Mouse (Mus musculus): ENCODE data around the gene Olfr1442. TPM values are rescaled to one million over a fixed set of nuclear protein-coding genes. Genes with fewer than 3 reads are reported as not detected.
"Not testable (repeated sequence)": the region's sequence is repeated elsewhere in the genome, so short reads cannot be mapped to it uniquely, and the experiment has no call there.

The Olfr1442 gene
- polyA plus RNA-seq (2016; fragmentation: Nextera tagmentation; extraction: Ambion mirVana): not detected in 2 replicates

DNA sequence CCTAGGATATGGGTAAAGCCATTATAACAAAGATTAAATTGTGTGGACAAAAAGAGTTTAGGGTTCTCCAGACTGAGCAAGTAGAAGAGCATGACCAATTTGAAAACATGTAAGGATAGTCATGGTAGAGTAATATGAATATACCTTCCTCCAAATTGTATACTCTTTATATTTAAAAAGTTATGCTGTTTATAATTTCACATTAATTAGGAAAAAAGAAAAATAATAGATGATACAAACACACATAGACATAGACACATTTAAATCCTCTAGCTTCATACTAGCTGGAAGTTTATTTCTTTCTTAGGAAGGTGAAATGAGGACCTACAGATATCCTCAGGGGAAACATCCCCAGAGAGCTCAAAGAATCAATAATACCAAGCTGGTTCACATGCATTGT lies at the start of gene Olfr1442:
TSS of gene Olfr1442 (plus strand) at position 301 of the 400 bp plus-strand sequence.
- H3K9me3 ChIP-seq (replicated peaks): no peaks in the 10 kb centered on the region
- H3K4me1 ChIP-seq (replicated peaks): no peaks in the 10 kb centered on the region
- no peak within 1 kb of the TSS for H3K4me3 ChIP-seq
- ATAC-seq (ENCODE audit: insufficient number of reproducible peaks, low FRiP score): no peak
- no peaks in the 10 kb centered on the region for H3K36me3 ChIP-seq
- no peak within 1 kb of the TSS for H3K4me2 ChIP-seq
- no peaks in the 10 kb centered on the region for H3K27me3 ChIP-seq (replicated peaks)
- no peak within 1 kb of the TSS for H3K27ac ChIP-seq (ENCODE audit: poor library complexity, severe bottlenecking)
- H3K9ac ChIP-seq: no peak within 1 kb of the TSS

DNA sequence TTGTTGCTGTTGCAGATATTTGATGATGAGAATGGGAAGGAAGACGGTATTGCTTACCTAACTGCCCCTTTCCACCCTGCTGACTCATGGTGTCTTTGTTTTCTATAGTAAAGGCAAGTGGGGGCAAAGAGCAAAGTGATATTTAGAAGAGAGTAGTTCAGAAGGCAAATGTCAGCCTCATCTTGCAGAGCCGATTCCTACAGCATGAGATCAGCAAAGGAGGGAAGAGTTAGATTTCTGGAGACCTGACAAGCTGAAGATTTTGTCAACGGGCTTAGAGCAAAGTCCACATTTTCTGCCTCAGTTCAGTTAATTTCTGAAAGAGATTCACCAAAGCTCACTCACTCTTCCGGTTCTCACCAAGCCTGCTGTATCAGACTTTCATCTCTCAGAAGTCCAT lies 37.1 kb upstream of the Olfr1442 start, which contains the start of gene Glyat:
TSS of gene Glyat (plus strand) at position 133 of the 400 bp plus-strand sequence.
- Histone ChIP-seq H3K4me3 (no peak within 1 kb of the TSS), H3K27me3 (replicated peaks) (no peaks in the 10 kb centered on the region), H3K27ac (ENCODE audit: poor library complexity, severe bottlenecking) (no peak within 1 kb of the TSS), H3K4me2 (no peak within 1 kb of the TSS), H3K36me3 (no peaks in the 10 kb centered on the region), H3K9me3 (replicated peaks) (no peaks in the 10 kb centered on the region), H3K4me1 (replicated peaks) (no peaks in the 10 kb centered on the region), H3K9ac (no peak within 1 kb of the TSS)
- no peak for ATAC-seq (ENCODE audit: insufficient number of reproducible peaks, low FRiP score)
- 63% methylated on average over 4 of the region's 4 CpGs for WGBS

DNA sequence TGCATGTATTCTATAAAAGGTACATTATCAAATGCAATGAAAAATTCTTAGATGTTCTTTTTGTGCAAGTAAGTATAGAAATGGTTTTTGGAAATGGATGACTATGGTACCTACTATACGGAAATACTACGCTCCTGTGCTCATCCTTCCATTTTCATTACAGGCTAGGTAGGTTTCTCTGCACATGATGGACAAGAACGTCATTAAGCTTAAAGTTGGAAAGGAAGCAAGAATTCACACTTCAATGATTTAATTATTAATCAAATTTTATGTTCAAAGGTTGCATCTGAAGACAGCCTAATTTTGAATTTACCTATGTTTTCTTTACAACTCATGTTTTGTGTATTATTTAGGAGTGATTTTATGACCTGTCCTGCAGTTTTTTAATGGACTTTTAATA lies 36.0 kb upstream of the Olfr1442 start:
- H3K4me3 ChIP-seq: no peak overlapping the region
- no peak overlapping the region for H3K27ac ChIP-seq (ENCODE audit: poor library complexity, severe bottlenecking)
- no peaks in the 10 kb centered on the region for H3K4me1 ChIP-seq (replicated peaks)
- no peak overlapping the region for H3K9ac ChIP-seq
- 81% methylated on average over 3 of the region's 3 CpGs for WGBS
- no peak for ATAC-seq (ENCODE audit: insufficient number of reproducible peaks, low FRiP score)
- no peaks in the 10 kb centered on the region for H3K9me3 ChIP-seq (replicated peaks)
- no peaks in the 10 kb centered on the region for H3K36me3 ChIP-seq
- H3K27me3 ChIP-seq (replicated peaks): no peaks in the 10 kb centered on the region
- H3K4me2 ChIP-seq: no peak overlapping the region

DNA sequence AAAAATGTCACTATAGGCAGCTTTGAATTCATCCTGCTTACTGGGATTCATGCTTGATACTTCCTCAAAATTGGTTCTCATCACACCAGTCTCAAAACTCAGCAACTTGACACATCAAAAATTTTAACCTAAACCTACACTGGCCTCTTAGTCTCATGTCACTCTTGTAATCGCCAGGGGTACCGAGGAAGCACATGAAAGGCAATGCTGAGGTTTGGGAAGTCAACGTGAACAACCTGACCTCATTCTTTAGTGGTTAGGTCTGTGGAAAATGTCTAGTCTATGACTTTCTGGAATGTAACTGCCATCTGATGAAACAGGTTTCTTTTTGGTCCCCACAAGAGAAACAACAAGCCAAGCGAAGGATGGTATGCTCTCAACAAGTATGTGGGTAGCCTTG lies 35.3 kb upstream of the Olfr1442 start:
- H3K27ac ChIP-seq (ENCODE audit: poor library complexity, severe bottlenecking): no peak overlapping the region
- H3K4me2 ChIP-seq: no peak overlapping the region
- no peaks in the 10 kb centered on the region for H3K4me1 ChIP-seq (replicated peaks)
- no peaks in the 10 kb centered on the region for H3K36me3 ChIP-seq
- ATAC-seq (ENCODE audit: insufficient number of reproducible peaks, low FRiP score): no peak
- H3K9ac ChIP-seq: no peak overlapping the region
- 76% methylated on average over 4 of the region's 4 CpGs for WGBS
- no peak overlapping the region for H3K4me3 ChIP-seq
- H3K27me3 ChIP-seq (replicated peaks): no peaks in the 10 kb centered on the region
- H3K9me3 ChIP-seq (replicated peaks): no peaks in the 10 kb centered on the region

DNA sequence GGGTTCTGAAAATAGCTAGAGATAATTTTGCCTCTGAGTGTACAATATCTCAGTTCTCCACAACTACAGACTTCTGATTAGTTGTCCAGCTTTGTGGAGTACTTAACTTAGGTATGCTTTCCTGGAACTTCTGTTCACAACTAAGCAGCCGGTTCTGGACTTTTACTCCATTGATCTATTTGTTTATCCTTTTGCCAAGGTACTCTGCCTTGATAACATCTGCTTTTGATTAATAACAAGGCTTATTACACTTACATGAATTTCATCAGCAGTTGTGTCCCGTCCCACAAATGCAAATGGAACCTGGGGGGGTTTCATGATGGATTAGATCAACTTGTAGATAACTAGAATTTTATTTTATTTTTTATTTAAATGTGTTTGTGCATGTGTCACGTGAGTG lies 33.4 kb upstream of the Olfr1442 start:
- no peak overlapping the region for H3K9ac ChIP-seq
- no peaks in the 10 kb centered on the region for H3K27me3 ChIP-seq (replicated peaks)
- H3K4me1 ChIP-seq (replicated peaks): no peaks in the 10 kb centered on the region
- no peaks in the 10 kb centered on the region for H3K9me3 ChIP-seq (replicated peaks)
- H3K4me2 ChIP-seq: no peak overlapping the region
- H3K4me3 ChIP-seq: no peak overlapping the region
- H3K36me3 ChIP-seq: no peaks in the 10 kb centered on the region
- WGBS: 68% methylated on average over 3 of the region's 3 CpGs
- no peak for ATAC-seq (ENCODE audit: insufficient number of reproducible peaks, low FRiP score)
- no peak overlapping the region for H3K27ac ChIP-seq (ENCODE audit: poor library complexity, severe bottlenecking)

DNA sequence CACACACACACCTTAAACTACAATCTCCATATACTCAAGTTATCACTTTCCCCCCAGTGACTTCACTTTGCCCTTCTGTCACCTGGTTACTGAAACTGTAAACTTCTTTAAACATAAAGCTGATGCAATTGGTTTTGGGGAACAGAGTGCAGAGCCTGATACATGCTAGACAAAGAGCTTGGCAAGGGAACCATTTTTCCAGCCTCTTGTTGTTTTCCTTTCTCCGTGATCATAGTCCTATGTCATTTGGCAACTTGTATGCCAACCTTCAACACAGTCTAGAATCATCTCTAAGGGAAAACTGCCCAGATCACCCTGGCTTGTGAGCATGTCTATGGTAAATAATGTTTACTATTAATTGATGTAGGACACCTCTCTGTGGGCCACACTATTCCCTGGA lies 32.2 kb upstream of the Olfr1442 start:
- Histone ChIP-seq H3K4me3 (no peak overlapping the region), H3K36me3 (no peaks in the 10 kb centered on the region), H3K27ac (ENCODE audit: poor library complexity, severe bottlenecking) (no peak overlapping the region), H3K9me3 (replicated peaks) (no peaks in the 10 kb centered on the region), H3K4me1 (replicated peaks) (no peaks in the 10 kb centered on the region), H3K9ac (no peak overlapping the region), H3K4me2 (no peak overlapping the region), H3K27me3 (replicated peaks) (no peaks in the 10 kb centered on the region)
- 71% methylated on average over 1 of the region's 1 CpGs for WGBS
- no peak for ATAC-seq (ENCODE audit: insufficient number of reproducible peaks, low FRiP score)

DNA sequence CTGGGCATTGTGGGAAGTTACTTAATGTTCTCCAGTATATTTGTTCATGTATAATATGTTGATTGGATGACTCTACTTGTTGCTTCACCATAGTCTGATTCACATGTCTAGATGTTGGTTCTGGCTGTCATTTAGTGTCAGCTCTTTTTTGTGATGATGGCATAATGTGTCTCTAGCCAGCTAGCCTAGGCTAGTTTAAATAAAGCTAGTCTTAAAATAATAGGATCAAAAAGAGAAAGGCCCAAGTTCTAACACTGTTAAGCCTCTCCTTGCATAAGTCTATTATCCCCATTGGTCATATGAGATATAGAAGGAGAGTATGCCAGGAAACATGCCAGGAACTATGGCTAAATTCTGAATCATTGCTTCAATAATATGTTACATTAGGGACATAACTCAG lies 20.7 kb upstream of the Olfr1442 start:
- Histone ChIP-seq H3K4me2 (no peak overlapping the region), H3K9ac (no peak overlapping the region), H3K27ac (ENCODE audit: poor library complexity, severe bottlenecking) (no peak overlapping the region), H3K4me1 (replicated peaks) (no peaks in the 10 kb centered on the region), H3K27me3 (replicated peaks) (no peaks in the 10 kb centered on the region), H3K36me3 (no peaks in the 10 kb centered on the region), H3K4me3 (no peak overlapping the region), H3K9me3 (replicated peaks) (no peaks in the 10 kb centered on the region)
- no peak for ATAC-seq (ENCODE audit: insufficient number of reproducible peaks, low FRiP score)

DNA sequence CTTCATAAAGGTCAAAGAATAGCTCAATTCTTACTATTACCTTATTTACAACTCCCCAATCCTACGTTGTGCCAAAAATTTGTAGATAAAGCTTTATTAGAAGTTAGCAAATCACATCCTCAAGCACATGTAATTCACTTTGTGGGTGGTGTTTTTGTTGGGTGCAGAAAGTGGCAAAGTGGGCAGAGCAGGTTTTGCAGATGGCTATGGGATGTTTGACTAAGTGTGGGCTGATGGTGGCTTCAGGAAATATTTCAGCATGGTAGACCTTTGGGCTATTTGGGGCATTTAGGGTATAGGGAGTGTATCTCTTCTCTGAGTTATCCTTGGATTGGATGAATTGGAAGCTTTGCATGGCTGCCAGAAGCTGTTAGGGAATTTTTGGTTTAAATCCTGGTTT lies 4.1 kb upstream of the Olfr1442 start:
- peaks cover 10% of the 10 kb centered on the region for H3K9me3 ChIP-seq (replicated peaks)
- H3K4me2 ChIP-seq: no peak overlapping the region
- WGBS: 55% methylated on average over 1 of the region's 1 CpGs
- no peak for ATAC-seq (ENCODE audit: insufficient number of reproducible peaks, low FRiP score)
- H3K4me1 ChIP-seq (replicated peaks): no peaks in the 10 kb centered on the region
- no peaks in the 10 kb centered on the region for H3K36me3 ChIP-seq
- no peak overlapping the region for H3K27ac ChIP-seq (ENCODE audit: poor library complexity, severe bottlenecking)
- no peak overlapping the region for H3K9ac ChIP-seq
- no peak overlapping the region for H3K4me3 ChIP-seq
- no peaks in the 10 kb centered on the region for H3K27me3 ChIP-seq (replicated peaks)

DNA sequence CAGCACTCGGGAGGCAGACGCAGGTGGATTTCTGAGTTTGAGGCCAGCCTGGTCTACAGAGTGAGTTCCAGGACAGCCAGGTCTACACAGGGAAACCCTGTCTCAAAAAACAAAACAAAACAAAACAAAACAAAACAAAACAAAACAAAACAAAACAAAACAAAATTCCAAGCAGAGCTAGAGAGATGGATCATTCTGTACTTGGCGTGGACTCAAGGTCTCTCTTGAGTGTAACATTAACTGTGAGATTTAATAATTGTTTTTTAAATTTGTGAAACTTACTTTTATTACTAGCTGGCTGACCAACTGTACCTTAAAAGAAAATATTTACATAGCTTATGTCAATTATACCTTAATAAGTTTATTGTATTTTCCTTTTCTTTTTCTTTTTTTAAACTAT lies 1.6 kb upstream of the Olfr1442 start:
- H3K36me3 ChIP-seq; H3K4me3 ChIP-seq; H3K9ac ChIP-seq; H3K27me3 ChIP-seq (replicated peaks); H3K9me3 ChIP-seq (replicated peaks); ATAC-seq (ENCODE audit: insufficient number of reproducible peaks, low FRiP score); H3K4me2 ChIP-seq; H3K27ac ChIP-seq (ENCODE audit: poor library complexity, severe bottlenecking); H3K4me1 ChIP-seq (replicated peaks): not testable (repeated sequence)
- WGBS: 81% methylated on average over 3 of the region's 3 CpGs

DNA sequence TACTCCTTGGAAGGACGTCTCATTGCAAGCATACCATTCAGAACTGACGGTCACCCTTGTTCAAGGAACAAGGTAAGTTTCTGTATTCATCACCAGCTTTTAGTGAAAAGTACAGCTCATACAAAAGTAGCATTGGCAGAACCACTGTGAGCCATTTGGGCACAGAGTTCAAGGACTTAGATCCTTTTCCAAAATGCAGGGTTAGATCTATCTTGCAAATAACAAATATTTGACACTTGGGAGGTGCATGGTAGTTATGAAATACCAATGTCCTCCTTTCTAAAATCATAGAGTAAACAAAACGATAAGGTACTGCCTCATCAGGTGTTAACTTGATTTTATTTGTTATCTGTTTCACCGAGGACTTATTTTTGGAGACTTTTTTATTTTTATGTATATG lies 812 bp downstream of the Olfr1442 start:
- H3K4me1 ChIP-seq (replicated peaks): no peaks in the 10 kb centered on the region
- H3K4me2 ChIP-seq: no peak overlapping the region
- H3K36me3 ChIP-seq: no peaks in the 10 kb centered on the region
- H3K9ac ChIP-seq: no peak overlapping the region
- H3K4me3 ChIP-seq: no peak overlapping the region
- H3K9me3 ChIP-seq (replicated peaks): no peaks in the 10 kb centered on the region
- no peaks in the 10 kb centered on the region for H3K27me3 ChIP-seq (replicated peaks)
- ATAC-seq (ENCODE audit: insufficient number of reproducible peaks, low FRiP score): no peak
- WGBS: 70% methylated on average over 4 of the region's 4 CpGs
- no peak overlapping the region for H3K27ac ChIP-seq (ENCODE audit: poor library complexity, severe bottlenecking)

DNA sequence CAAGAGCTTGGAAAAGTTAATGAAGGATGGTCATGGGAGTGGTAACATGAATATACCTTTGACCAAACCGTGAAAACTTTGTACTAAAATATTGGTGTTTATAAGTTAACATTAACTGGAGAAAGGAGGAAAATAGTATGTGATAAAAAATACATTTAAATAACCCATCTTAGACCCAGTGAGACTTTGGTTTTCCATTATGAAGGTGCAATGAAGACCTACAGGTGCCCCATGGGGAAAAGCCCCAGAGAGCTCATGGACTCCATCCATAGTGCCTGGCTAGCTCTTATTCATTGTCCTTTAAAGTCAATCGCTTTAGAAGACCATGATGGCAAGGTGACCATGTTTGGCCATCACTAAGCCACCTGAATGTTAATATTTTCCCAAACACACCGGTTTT lies 7.6 kb downstream of the Olfr1442 start, which contains the start of gene Olfr1443:
TSS of gene Olfr1443 (plus strand) at position 301 of the 400 bp plus-strand sequence.
- Histone ChIP-seq H3K27me3 (replicated peaks) (no peaks in the 10 kb centered on the region), H3K27ac (ENCODE audit: poor library complexity, severe bottlenecking) (no peak within 1 kb of the TSS), H3K9me3 (replicated peaks) (no peaks in the 10 kb centered on the region), H3K4me1 (replicated peaks) (no peaks in the 10 kb centered on the region), H3K9ac (no peak within 1 kb of the TSS), H3K4me2 (no peak within 1 kb of the TSS), H3K4me3 (no peak within 1 kb of the TSS), H3K36me3 (no peaks in the 10 kb centered on the region)
- WGBS: 54% methylated on average over 3 of the region's 3 CpGs
- no peak for ATAC-seq (ENCODE audit: insufficient number of reproducible peaks, low FRiP score)

DNA sequence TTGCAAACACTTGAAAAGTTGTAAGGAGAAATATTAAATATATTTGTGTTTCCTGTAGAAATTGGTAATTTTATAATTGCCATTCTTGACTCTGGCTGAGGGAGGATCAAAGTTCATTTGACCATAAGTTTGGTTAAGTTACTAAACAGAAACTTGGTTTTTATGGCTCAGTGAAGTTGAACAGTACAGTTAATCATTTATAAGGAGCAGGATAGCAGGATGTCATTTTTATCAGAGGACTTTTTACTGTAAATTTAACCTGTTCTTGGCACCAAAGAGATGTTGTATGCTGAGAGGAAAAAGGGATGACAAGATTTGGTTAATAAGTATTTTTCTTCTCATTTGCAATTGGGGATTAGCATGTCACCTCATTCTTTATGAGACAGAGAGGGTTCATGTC lies 14.4 kb downstream of the Olfr1442 start:
- Histone ChIP-seq H3K4me3 (no peak overlapping the region), H3K27ac (ENCODE audit: poor library complexity, severe bottlenecking) (no peak overlapping the region), H3K4me2 (no peak overlapping the region), H3K27me3 (replicated peaks) (no peaks in the 10 kb centered on the region), H3K36me3 (no peaks in the 10 kb centered on the region), H3K9ac (no peak overlapping the region), H3K4me1 (replicated peaks) (no peaks in the 10 kb centered on the region), H3K9me3 (replicated peaks) (no peaks in the 10 kb centered on the region)
- ATAC-seq (ENCODE audit: insufficient number of reproducible peaks, low FRiP score): no peak
